Mouse (Mus musculus): ENCODE results near the gene Psap. TPM values are rescaled to one million over a fixed set of nuclear protein-coding genes. Genes with fewer than 3 reads are reported as not detected.

The Psap gene
- total RNA-seq, 1 experiment from 2014 or later = 1,482 TPM

GRCm38 (mm10) chr10:60328963-60329650 lies 51.7 kb downstream of the Psap start:
- no peak for ATAC-seq (replicated peaks; ENCODE audit: insufficient number of reproducible peaks, low FRiP score, low TSS enrichment, poor library complexity, severe bottlenecking)

DNA sequence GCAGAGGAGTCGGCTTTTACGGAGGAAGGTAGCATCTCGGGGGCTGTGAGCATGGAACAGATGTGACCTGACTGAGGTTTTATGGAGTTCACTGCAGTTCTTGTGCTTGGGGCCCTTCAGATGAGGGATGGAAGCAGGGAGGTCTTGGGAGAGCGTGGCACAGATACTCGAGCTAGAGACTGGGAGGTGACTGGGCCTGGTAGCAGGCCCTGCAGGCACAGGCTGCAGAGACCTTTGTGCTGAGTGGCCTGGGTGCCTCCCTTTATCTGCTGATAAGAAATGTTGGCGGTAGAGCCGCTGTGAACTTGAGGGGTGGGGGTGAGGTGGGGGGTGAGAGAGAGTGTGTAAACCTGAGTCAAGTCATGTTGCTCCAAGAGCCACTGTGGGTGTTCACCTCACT lies 57.2 kb downstream of the Psap start:
- ATAC-seq (replicated peaks; ENCODE audit: insufficient number of reproducible peaks, low FRiP score, low TSS enrichment, poor library complexity, severe bottlenecking) = no peak

GRCm38 (mm10) chr10:60335021-60335420 lies 57.6 kb downstream of the Psap start:
- no peak for ATAC-seq (replicated peaks; ENCODE audit: insufficient number of reproducible peaks, low FRiP score, low TSS enrichment, poor library complexity, severe bottlenecking)

DNA sequence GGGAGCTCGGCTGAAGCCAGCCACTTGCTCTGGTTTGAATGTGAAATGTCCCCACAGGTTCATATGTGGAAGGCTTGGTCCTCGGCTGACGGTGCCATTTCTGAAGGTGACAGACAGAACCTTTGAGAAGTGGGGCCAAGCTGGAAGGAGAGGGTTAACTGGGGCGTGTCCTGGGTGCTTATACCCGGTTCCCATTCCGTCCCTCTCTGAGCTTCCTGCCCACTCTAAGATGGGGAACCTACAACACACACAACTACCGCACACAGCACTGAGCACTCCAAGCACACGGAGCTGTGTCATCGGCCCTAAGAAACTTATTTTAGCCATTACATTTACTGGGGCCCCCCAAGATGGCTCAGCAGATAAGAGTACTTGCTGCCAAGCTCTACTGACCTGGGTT lies 64.1 kb downstream of the Psap start:
- ATAC-seq (replicated peaks; ENCODE audit: insufficient number of reproducible peaks, low FRiP score, low TSS enrichment, poor library complexity, severe bottlenecking) = peak; percentile 59

GRCm38 (mm10) chr10:60344111-60344510 lies 66.7 kb downstream of the Psap start:
- ATAC-seq (replicated peaks; ENCODE audit: insufficient number of reproducible peaks, low FRiP score, low TSS enrichment, poor library complexity, severe bottlenecking) = peak; percentile 76

DNA sequence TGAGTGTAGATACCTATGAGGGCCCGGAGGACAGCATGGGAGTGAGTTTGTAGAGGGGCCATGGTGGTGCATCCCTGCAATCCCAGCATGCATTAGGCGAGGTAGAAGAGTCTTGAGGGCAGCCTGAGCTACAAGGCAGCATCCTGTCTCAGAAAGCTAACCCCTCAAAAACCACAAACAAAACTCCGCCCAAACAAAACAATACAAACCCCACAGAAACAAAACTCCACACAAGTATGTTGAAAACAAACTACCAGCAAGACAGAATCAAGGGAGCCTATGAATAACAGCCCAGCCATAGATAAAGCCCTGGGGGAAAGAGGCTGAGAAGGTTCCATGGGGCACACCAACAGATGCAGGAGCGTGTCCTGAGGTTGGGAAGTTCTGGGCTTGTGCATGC lies 68.6 kb downstream of the Psap start:
- ATAC-seq (replicated peaks; ENCODE audit: insufficient number of reproducible peaks, low FRiP score, low TSS enrichment, poor library complexity, severe bottlenecking) = no peak

- peak; percentile 31 for ATAC-seq (replicated peaks; ENCODE audit: insufficient number of reproducible peaks, low FRiP score, low TSS enrichment, poor library complexity, severe bottlenecking)
These were observed 69.4 kb downstream of the Psap start, which contains the start of gene Vsir for GRCm38 (mm10) chr10:60346701-60347405. Gene Vsir (plus strand): TSS chr10:60346851.

GRCm38 (mm10) chr10:60347768-60348610 lies 70.6 kb downstream of the Psap start:
- no peak for ATAC-seq (replicated peaks; ENCODE audit: insufficient number of reproducible peaks, low FRiP score, low TSS enrichment, poor library complexity, severe bottlenecking)

DNA sequence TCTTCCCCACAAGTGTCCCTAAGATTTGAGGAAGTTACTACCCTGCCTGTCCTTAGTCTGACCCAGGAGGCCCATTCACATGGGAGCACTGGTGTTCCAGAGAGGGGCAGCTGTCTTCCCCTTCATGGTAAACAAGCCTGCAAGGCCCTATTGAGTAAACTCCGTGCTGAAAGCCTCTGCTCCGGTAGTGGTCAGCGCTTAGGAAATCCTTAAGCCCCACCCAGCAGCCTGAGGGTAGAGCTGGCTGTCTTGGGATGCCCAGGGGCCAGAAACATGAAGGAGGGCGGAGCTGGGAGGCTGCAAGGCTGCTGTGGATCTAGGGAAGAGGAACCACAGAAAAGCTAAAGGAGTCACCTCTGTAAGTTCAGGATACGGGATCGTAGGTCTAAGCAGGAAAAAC lies 71.6 kb downstream of the Psap start:
- ATAC-seq (replicated peaks; ENCODE audit: insufficient number of reproducible peaks, low FRiP score, low TSS enrichment, poor library complexity, severe bottlenecking) = peak; percentile 41

- ATAC-seq (replicated peaks; ENCODE audit: insufficient number of reproducible peaks, low FRiP score, low TSS enrichment, poor library complexity, severe bottlenecking) = no peak
These were observed 72.2 kb downstream of the Psap start for GRCm38 (mm10) chr10:60349644-60350043.

- ATAC-seq (replicated peaks; ENCODE audit: insufficient number of reproducible peaks, low FRiP score, low TSS enrichment, poor library complexity, severe bottlenecking) = no peak
These were observed 72.8 kb downstream of the Psap start for GRCm38 (mm10) chr10:60350077-60350804.

GRCm38 (mm10) chr10:60350805-60351167 lies 73.4 kb downstream of the Psap start:
- ATAC-seq (replicated peaks; ENCODE audit: insufficient number of reproducible peaks, low FRiP score, low TSS enrichment, poor library complexity, severe bottlenecking) = peak; percentile 29; the same call in 1 of the 2 replicates

DNA sequence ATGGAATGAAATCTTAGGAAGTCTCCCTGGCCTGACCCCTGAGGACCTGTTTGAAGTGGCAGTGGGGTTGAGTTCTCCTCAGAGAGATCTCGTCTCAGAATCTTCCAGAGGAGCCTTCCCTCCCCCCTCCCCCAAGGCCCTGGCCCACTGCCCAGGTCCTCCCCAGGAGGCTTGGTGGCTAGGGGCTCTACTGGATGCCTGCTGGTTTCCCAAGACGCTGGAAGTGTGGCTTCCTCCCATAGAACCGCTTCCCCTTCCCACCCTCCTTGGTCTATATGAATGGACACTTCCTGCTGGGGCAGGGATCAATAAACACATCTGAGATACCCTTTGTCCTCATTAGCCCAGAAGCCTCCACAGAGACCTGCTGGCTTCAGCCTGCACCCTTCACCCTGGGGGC lies 73.8 kb downstream of the Psap start:
- ATAC-seq (replicated peaks; ENCODE audit: insufficient number of reproducible peaks, low FRiP score, low TSS enrichment, poor library complexity, severe bottlenecking) = no peak

GRCm38 (mm10) chr10:60351761-60352455 lies 74.5 kb downstream of the Psap start:
- peak; percentile 59 for ATAC-seq (replicated peaks; ENCODE audit: insufficient number of reproducible peaks, low FRiP score, low TSS enrichment, poor library complexity, severe bottlenecking)

Other genes starting within 250 kb of the Psap start
- 0.10 to 0.58 TPM (median 0.21 TPM) in 3 replicates for gene Spock2, start 171.4 kb upstream of the Psap start, total RNA-seq (2017)
- gene Chst3, start 58.4 kb upstream of the Psap start, total RNA-seq (2017) = 6.9 to 10.5 TPM (median 8.1 TPM) in 3 replicates
- 223 to 337 TPM (median 251 TPM) in 3 replicates for gene Vsir, start 69.2 kb downstream of the Psap start, total RNA-seq (2017)
- gene Gm17455, start 122.1 kb downstream of the Psap start, total RNA-seq (2017) = not detected in 3 replicates

All from monocyte, adult 5-6 weeks (primary cell).